Mouse (Mus musculus) intestine, embryonic 15.5 days (tissue): ENCODE measurements around the gene Fmo1. TPM values are rescaled to one million over a fixed set of nuclear protein-coding genes. Genes with fewer than 3 reads are reported as not detected.
A peak's percentile ranks its signal among the peaks of the same experiment; 100 is the strongest.
"Not testable (repeated sequence)": the region's sequence is repeated elsewhere in the genome, so short reads cannot be mapped to it uniquely, and the experiment has no call there.

Experiments
- ATAC-seq: fragments of 200-750 bp; cut with Nextera tagmentation; 2 replicates; pipeline ENCODE4 v1.8.0; 2017; ENCODE audit warnings: moderate TSS enrichment, moderate library complexity
- H3K27ac ChIP-seq: fragments of 300-500 bp; sonication (generic); 2 replicates; pipeline ENCODE4 v1.5.1; 2015; ENCODE audit warnings: mild to moderate bottlenecking, inconsistent platforms
- H3K27me3 ChIP-seq: fragments of 300-500 bp; sonication (generic); replicated peaks from 2 replicates; pipeline ENCODE4 v1.6.1; 2015; ENCODE audit warnings: inconsistent platforms
- H3K36me3 ChIP-seq: fragments of 300-500 bp; sonication (generic); 2 replicates; pipeline ENCODE4 v1.6.1; 2015; ENCODE audit warnings: inconsistent platforms
- H3K4me1 ChIP-seq: fragments of 300-500 bp; sonication (generic); replicated peaks from 2 replicates; pipeline ENCODE4 v1.6.1; 2015; ENCODE audit warnings: inconsistent platforms
- H3K4me2 ChIP-seq: fragments of 300-500 bp; sonication (generic); replicated peaks from 2 replicates; pipeline ENCODE4 v1.6.1; 2015; ENCODE audit warnings: mild to moderate bottlenecking, inconsistent platforms
- H3K4me3 ChIP-seq: fragments of 300-500 bp; sonication (generic); replicated peaks from 2 replicates; pipeline ENCODE4 v1.5.1; 2015; ENCODE audit warnings: inconsistent platforms
- H3K9ac ChIP-seq: fragments of 300-500 bp; sonication (generic); 2 replicates; pipeline ENCODE4 v1.6.1; 2015; ENCODE audit warnings: inconsistent platforms
- H3K9me3 ChIP-seq: fragments of 300-500 bp; sonication (generic); 2 replicates; pipeline ENCODE4 v1.6.1; 2016; ENCODE audit warnings: inconsistent platforms
- WGBS: fragments of 180-500 bp; shearing (Covaris S2); methylation state at CpG from one replicate; pipeline ENCODE4 v1.1.7; 2015; 5-methylcytosine and 5-hydroxymethylcytosine counted together
- polyA plus RNA-seq: library from polyadenylated mRNA; unstranded; fragments of >200 nt; fragmentation: Nextera tagmentation; extraction: Ambion mirVana; gene quantifications from 2 replicates; pipeline ENCODE4 v1.2.1, GENCODE M21; 2015

Fmo1 gene
- polyA plus RNA-seq, 1 experiment from 2014 or later = 20.4 TPM

DNA sequence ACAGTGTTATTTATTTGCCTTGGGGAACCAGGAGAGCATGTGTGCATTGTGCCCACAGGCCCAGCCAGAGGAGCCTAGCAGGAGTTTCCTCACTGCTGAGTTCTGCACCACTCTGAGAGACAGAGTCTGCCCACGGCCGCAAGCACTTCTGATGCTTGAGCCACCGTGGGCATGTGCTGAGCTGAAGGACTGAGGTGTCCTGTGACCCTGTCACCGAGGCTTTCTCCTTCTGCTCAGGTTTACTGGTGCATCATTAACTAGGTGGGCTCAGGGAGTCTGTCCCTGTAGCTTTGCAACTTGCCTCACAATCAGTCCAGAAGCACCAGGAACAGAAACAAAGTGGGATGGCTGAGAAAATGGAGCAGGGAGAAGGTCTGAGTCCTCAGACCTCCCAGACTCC is 51.5 kb downstream of the Fmo1 start:
- peak overlapping the region; percentile 73 for H3K27ac ChIP-seq
- no peak overlapping the region for H3K4me3 ChIP-seq
- no peaks in the 10 kb centered on the region for H3K36me3 ChIP-seq
- H3K4me2 ChIP-seq = peak overlapping the region; percentile 30
- no peaks in the 10 kb centered on the region for H3K27me3 ChIP-seq
- H3K9ac ChIP-seq = no peak overlapping the region
- H3K9me3 ChIP-seq = no peaks in the 10 kb centered on the region
- 49% methylated on average over 4 of the region's 4 CpGs for WGBS
- peak; percentile 44 for ATAC-seq
- 0 out of 2 replicates have a peak, but pooled peaks cover 2% of the 10 kb centered on the region for H3K4me1 ChIP-seq

- Histone ChIP-seq H3K9ac (no peak within 1 kb of the TSS), H3K36me3 (no peaks in the 10 kb centered on the region), H3K9me3 (no peaks in the 10 kb centered on the region), H3K4me2 (peak within 1 kb of the TSS; percentile 30), H3K4me1 (0 out of 2 replicates have a peak, but pooled peaks cover 2% of the 10 kb centered on the region), H3K27me3 (no peaks in the 10 kb centered on the region), H3K27ac (peak within 1 kb of the TSS; percentile 73), H3K4me3 (no peak within 1 kb of the TSS)
- peak; percentile 41; the same call in 1 of the 2 replicates for ATAC-seq
- 43% methylated on average over 8 of the region's 8 CpGs for WGBS
Observed at GRCm38 (mm10) chr1:162813836-162814156, 52.6 kb downstream of the Fmo1 start, which contains the start of gene Fmo4. Fmo4 (minus strand) TSS chr1:162813972.

DNA sequence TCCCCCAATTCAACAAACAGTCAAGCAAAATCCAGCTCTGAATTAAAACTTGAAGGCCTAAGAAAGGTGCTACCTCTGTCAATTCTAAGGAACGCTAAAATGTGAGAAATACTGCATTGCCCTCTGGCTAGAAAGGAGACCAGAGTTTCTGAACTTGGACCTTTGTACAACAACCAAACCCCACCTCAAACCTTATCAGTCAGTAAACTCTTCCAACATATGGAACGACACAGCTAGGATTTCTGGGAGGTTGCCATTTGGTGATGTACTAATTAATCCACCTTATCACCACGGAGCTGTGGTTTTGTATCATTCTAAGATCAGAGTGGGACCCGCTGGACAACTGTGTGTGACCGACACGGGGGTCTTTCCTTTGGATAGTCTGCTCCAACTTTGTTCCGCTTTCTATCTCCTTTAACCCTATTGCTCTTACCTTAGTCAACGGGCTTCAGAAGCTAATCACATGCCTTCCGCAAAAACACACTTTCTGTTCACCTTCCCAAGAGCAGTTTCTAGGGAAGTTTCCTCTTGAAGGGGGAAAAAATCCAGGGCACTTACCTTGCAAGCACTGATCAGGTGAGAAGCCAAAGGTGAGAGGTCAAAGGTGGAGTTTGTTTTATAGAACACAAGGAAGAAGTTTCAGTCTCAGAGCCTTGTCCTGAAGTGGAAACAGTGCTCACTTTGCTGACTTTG is 53.1 kb downstream of the Fmo1 start:
- H3K27ac ChIP-seq = peak overlapping the region; percentile 33; the same call in 1 of the 2 replicates
- H3K4me3 ChIP-seq = no peak overlapping the region
- peak; percentile 64 for ATAC-seq
- H3K9ac ChIP-seq = no peak overlapping the region
- WGBS = 65% methylated on average over 9 of the region's 9 CpGs
- H3K4me1 ChIP-seq = 0 out of 2 replicates have a peak, but pooled peaks cover 2% of the 10 kb centered on the region
- H3K9me3 ChIP-seq = no peaks in the 10 kb centered on the region
- peak overlapping the region; percentile 30 for H3K4me2 ChIP-seq
- H3K27me3 ChIP-seq = no peaks in the 10 kb centered on the region
- no peaks in the 10 kb centered on the region for H3K36me3 ChIP-seq

DNA sequence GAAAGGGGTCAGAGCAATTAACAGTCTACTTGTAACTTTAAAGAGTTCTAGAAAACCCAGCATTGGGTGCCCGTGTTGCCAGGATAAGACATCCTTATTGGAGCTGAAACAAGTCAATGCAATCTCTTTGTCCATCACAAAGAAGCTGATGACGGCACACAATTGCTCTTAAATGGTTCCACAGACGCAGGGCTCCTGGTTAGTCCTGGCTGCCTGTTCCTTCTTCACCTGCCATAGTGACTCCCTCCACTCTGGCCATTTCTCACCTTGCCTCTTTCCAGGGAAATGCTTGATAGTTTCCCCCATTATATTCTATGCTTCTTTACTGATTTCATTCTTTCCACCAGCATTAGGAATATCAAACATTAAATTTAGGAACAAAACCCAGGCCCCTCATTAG is 57.9 kb downstream of the Fmo1 start:
- ATAC-seq = no peak

GRCm38 (mm10) chr1:162807441-162807840 is 59.0 kb downstream of the Fmo1 start:
- Histone ChIP-seq H3K9ac (no peak overlapping the region), H3K36me3 (no peaks in the 10 kb centered on the region), H3K4me3 (no peak overlapping the region), H3K4me1 (no peaks in the 10 kb centered on the region), H3K9me3 (no peaks in the 10 kb centered on the region), H3K27ac (no peak overlapping the region), H3K27me3 (no peaks in the 10 kb centered on the region), H3K4me2 (no peak overlapping the region)
- 86% methylated on average over 5 of the region's 5 CpGs for WGBS
- no peak for ATAC-seq

More for the DNA sequence above, 57.9 kb downstream of the Fmo1 start:
- Histone ChIP-seq H3K36me3 (no peaks in the 10 kb centered on the region), H3K4me1 (no peaks in the 10 kb centered on the region), H3K4me3 (no peak overlapping the region), H3K4me2 (no peak overlapping the region), H3K27ac (no peak overlapping the region), H3K9me3 (no peaks in the 10 kb centered on the region), H3K9ac (no peak overlapping the region), H3K27me3 (no peaks in the 10 kb centered on the region)
- 87% methylated on average over 3 of the region's 3 CpGs for WGBS

DNA sequence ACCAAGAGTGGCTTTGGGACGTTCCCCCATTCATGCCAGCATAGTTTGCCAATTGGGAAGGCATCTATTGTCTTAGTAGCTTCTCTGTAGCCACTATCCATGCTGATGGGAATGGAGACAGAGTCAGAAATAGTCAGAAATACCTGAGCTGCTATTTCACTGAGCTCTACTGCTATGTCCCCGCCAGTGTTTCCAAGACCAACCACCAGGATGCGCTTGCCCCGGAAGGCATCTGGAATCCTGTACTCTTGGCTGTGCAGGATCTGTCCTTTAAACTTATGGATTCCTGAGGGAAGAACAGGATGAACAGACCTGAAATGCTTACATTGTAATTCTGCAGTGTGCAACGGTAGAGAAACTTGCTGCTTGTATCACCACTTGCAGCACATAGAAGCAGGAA is 61.4 kb downstream of the Fmo1 start:
- Histone ChIP-seq H3K9me3 (no peaks in the 10 kb centered on the region), H3K9ac (no peak overlapping the region), H3K4me3 (no peak overlapping the region), H3K4me2 (no peak overlapping the region), H3K27me3 (no peaks in the 10 kb centered on the region), H3K4me1 (no peaks in the 10 kb centered on the region), H3K27ac (no peak overlapping the region), H3K36me3 (no peaks in the 10 kb centered on the region)
- WGBS = 57% methylated on average over 5 of the region's 5 CpGs
- no peak for ATAC-seq

- Histone ChIP-seq H3K36me3 (no peaks in the 10 kb centered on the region), H3K27me3 (no peaks in the 10 kb centered on the region), H3K4me2 (no peak overlapping the region), H3K9ac (no peak overlapping the region), H3K4me1 (no peaks in the 10 kb centered on the region), H3K4me3 (no peak overlapping the region), H3K27ac (no peak overlapping the region), H3K9me3 (no peaks in the 10 kb centered on the region)
- ATAC-seq = no peak
Observed at GRCm38 (mm10) chr1:162796441-162796840, 70.0 kb downstream of the Fmo1 start.

GRCm38 (mm10) chr1:162792306-162793044 is 73.9 kb downstream of the Fmo1 start:
- Histone ChIP-seq H3K9ac (no peak overlapping the region), H3K27ac (no peak overlapping the region), H3K4me1 (no peaks in the 10 kb centered on the region), H3K27me3 (no peaks in the 10 kb centered on the region), H3K4me2 (no peak overlapping the region), H3K36me3 (no peaks in the 10 kb centered on the region), H3K9me3 (no peaks in the 10 kb centered on the region), H3K4me3 (no peak overlapping the region)
- 53% methylated on average over 7 of the region's 7 CpGs for WGBS
- ATAC-seq = no peak

GRCm38 (mm10) chr1:162785222-162785621 is 81.2 kb downstream of the Fmo1 start:
- ATAC-seq = no peak
- Histone ChIP-seq H3K4me3 (no peak overlapping the region), H3K4me1 (no peaks in the 10 kb centered on the region), H3K27ac (no peak overlapping the region), H3K27me3 (no peaks in the 10 kb centered on the region), H3K9ac (no peak overlapping the region), H3K36me3 (no peaks in the 10 kb centered on the region), H3K9me3 (no peaks in the 10 kb centered on the region), H3K4me2 (no peak overlapping the region)
- 85% methylated on average over 4 of the region's 4 CpGs for WGBS

DNA sequence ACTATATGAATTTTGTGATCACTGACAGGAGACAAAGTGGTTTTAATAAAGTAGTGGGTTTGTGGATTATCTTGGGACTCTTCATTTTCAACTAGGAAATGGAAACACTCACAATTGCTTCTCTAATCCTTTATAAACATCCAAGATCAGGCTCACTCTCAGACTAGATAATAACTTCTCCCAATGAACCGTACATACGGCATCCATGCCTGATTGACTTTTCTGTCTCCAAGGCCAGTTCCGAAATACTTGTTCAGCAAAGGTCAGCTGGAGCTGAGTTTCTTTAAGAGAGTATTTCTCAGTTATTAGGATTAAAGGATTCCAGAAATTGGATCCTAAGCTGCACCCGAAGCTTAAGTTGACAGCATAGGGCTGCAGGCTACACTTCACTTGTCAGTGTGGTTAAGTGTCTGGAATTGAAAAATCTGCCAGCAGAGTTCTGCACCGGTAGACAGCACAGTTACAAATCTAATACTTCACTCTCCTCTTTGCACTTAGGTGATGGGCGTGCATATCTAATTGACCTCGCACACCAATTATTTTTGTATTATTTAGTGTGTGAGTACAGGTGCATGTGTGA is 82.7 kb downstream of the Fmo1 start:
- Histone ChIP-seq H3K4me1 (no peaks in the 10 kb centered on the region), H3K4me2 (no peak overlapping the region), H3K4me3 (no peak overlapping the region), H3K9ac (no peak overlapping the region), H3K27ac (no peak overlapping the region), H3K27me3 (no peaks in the 10 kb centered on the region), H3K9me3 (no peaks in the 10 kb centered on the region), H3K36me3 (no peaks in the 10 kb centered on the region)
- no peak for ATAC-seq
- WGBS = 85% methylated on average over 7 of the region's 7 CpGs

DNA sequence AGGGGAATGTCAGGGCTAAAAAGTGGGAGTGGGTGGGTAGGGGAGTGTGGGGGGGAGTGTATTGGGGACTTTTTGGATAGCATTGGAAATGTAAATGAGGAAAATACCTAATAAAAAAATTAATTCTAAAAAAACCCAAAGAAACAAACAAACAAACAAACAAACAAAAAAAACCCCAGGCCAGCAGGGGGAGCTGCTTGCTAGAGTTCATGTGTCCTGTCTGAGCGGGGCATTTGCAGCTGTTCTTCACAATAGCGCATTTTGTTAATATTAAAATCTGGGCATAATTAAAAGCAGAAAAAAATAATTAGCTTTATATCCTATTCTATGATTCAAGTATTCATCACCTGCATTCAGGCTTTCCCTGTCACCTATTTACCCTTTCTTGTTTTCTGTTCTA is 85.4 kb downstream of the Fmo1 start:
- not testable (repeated sequence) for H3K27me3 ChIP-seq, H3K36me3 ChIP-seq, ATAC-seq, H3K27ac ChIP-seq, H3K4me2 ChIP-seq, H3K9me3 ChIP-seq, H3K9ac ChIP-seq, H3K4me3 ChIP-seq, H3K4me1 ChIP-seq
- 89% methylated on average over 2 of the region's 2 CpGs for WGBS
